27 mouse cellular contexts compared by ENCODE assay signal in genomic region chrX:69817679-69818078, GRCm38 (mm10).
"Had no signal": no experiment of that assay in that cellular context is flagged by ENCODE, and none has a peak within 500 bp of the region (broad histone marks: within the 10 kb centered on the region; RNA-seq: fewer than 3 reads in every experiment).

No protein-coding gene starts in this region.

- H3K9me3 ChIP-seq: heart, embryonic 13.5 days; heart, embryonic 15.5 days; hindbrain, embryonic 13.5 days; hindbrain, embryonic 15.5 days; kidney, embryonic 15.5 days; limb, embryonic 13.5 days; limb, embryonic 15.5 days; liver, embryonic 12.5 days had no signal

- H3K27ac ChIP-seq: heart, adult 2 months; heart, embryonic 13.5 days; heart, embryonic 15.5 days; hindbrain, embryonic 13.5 days; hindbrain, embryonic 15.5 days; hindbrain, postnatal 0 days; kidney, embryonic 15.5 days; kidney, postnatal 0 days; limb, embryonic 13.5 days; limb, embryonic 15.5 days; liver, embryonic 12.5 days; liver, embryonic 14.5 days had no signal

- H3K4me3 ChIP-seq: heart, adult 2 months; heart, embryonic 13.5 days; heart, embryonic 15.5 days; hindbrain, embryonic 13.5 days; hindbrain, embryonic 15.5 days; kidney, embryonic 15.5 days; limb, embryonic 13.5 days; limb, embryonic 15.5 days; liver, embryonic 12.5 days had no signal

- H3K27me3 ChIP-seq: heart, embryonic 13.5 days; heart, embryonic 15.5 days; hindbrain, embryonic 13.5 days; hindbrain, embryonic 15.5 days; kidney, embryonic 15.5 days; limb, embryonic 13.5 days; limb, embryonic 15.5 days; liver, embryonic 12.5 days had no signal

- H3K4me1 ChIP-seq: heart, embryonic 13.5 days; heart, embryonic 15.5 days; hindbrain, embryonic 13.5 days; hindbrain, embryonic 15.5 days; kidney, embryonic 15.5 days; limb, embryonic 13.5 days; limb, embryonic 15.5 days; liver, embryonic 12.5 days had no signal

- H3K36me3 ChIP-seq: heart, embryonic 13.5 days; heart, embryonic 15.5 days; hindbrain, embryonic 13.5 days; hindbrain, embryonic 15.5 days; kidney, embryonic 15.5 days; limb, embryonic 13.5 days; limb, embryonic 15.5 days; liver, embryonic 12.5 days had no signal

- ATAC-seq: hindbrain, postnatal 0 days; intestine, embryonic 16.5 days; liver, embryonic 12.5 days had no signal

- H3K9ac ChIP-seq: heart, embryonic 13.5 days; heart, embryonic 15.5 days; hindbrain, embryonic 13.5 days; hindbrain, embryonic 15.5 days; kidney, embryonic 15.5 days; limb, embryonic 13.5 days; limb, embryonic 15.5 days; liver, embryonic 12.5 days; liver, embryonic 14.5 days had no signal

- DNase-seq: gastrocnemius, postnatal 14 days; gastrocnemius, postnatal 36 days; heart, adult 11 months; heart, adult 2 months; heart, postnatal 14 days; heart, postnatal 36 days; kidney, adult 11 months; kidney, adult 2 months; kidney, adult 9 months; kidney, postnatal 14 days; kidney, postnatal 36 days; layer of hippocampus, adult 9-11 months; layer of hippocampus, postnatal 36 days; left cerebral cortex, postnatal 4 days had no signal

- H3K4me2 ChIP-seq: heart, embryonic 11.5 days; heart, embryonic 13.5 days; heart, embryonic 15.5 days; hindbrain, embryonic 13.5 days; hindbrain, embryonic 15.5 days; kidney, embryonic 15.5 days; limb, embryonic 13.5 days; limb, embryonic 15.5 days; liver, embryonic 12.5 days had no signal
